Mouse (Mus musculus) hindbrain, embryonic 11.5 days (tissue): ENCODE measurements around the gene Naxd. TPM values are rescaled to one million over a fixed set of nuclear protein-coding genes. Genes with fewer than 3 reads are reported as not detected.

Experiments used
- ATAC-seq: fragments of 200-750 bp; cut with Nextera tagmentation; 2 replicates; pipeline ENCODE4 v1.8.0; 2017; ENCODE audit warnings: mild to moderate bottlenecking, moderate TSS enrichment, moderate library complexity; ENCODE audit not compliant: low FRiP score
- DNase-seq: peaks from one replicate; pipeline ENCODE4 v3.0.0-alpha.2; 2015; ENCODE audit warnings: low spot score
- H3K27ac ChIP-seq: fragments of 300-500 bp; sonication (generic); 2 replicates; pipeline ENCODE4 v1.5.1; 2014; ENCODE audit warnings: mild to moderate bottlenecking, low read depth, low read length
- H3K27me3 ChIP-seq: fragments of 300-500 bp; sonication (generic); 2 replicates; pipeline ENCODE4 v1.6.1; 2014; ENCODE audit warnings: mild to moderate bottlenecking, low read length, moderate library complexity, mixed read lengths; ENCODE audit not compliant: control insufficient read depth, insufficient read depth
- H3K36me3 ChIP-seq: fragments of 300-500 bp; sonication (generic); 2 replicates; pipeline ENCODE4 v1.6.1; 2014; ENCODE audit warnings: mild to moderate bottlenecking, low read length, moderate library complexity, mixed read lengths; ENCODE audit not compliant: control insufficient read depth, insufficient read depth
- H3K4me1 ChIP-seq: fragments of 300-500 bp; sonication (generic); replicated peaks from 2 replicates; pipeline ENCODE4 v1.6.1; 2014; ENCODE audit warnings: low read length, mixed read lengths; ENCODE audit not compliant: control insufficient read depth, insufficient read depth
- H3K4me2 ChIP-seq: fragments of 300-500 bp; sonication (generic); replicated peaks from 2 replicates; pipeline ENCODE4 v1.6.1; 2014; ENCODE audit warnings: mild to moderate bottlenecking, low read depth, low read length
- H3K4me3 ChIP-seq: fragments of 300-500 bp; sonication (generic); 2 replicates; pipeline ENCODE4 v1.5.1; 2014; ENCODE audit warnings: low read depth, low read length
- H3K9ac ChIP-seq: fragments of 300-500 bp; sonication (generic); 2 replicates; pipeline ENCODE4 v1.6.1; 2014; ENCODE audit warnings: low read depth, low read length
- H3K9me3 ChIP-seq: fragments of 300-500 bp; sonication (generic); 2 replicates; pipeline ENCODE4 v1.6.1; 2016; ENCODE audit warnings: low read length; ENCODE audit not compliant: control insufficient read depth
- WGBS: fragments of 180-500 bp; shearing (Covaris S2); extraction: QIAGEN DNeasy Blood & Tissue Kit; methylation state at CpG from one replicate; pipeline ENCODE4 v1.1.7; 2014; 5-methylcytosine and 5-hydroxymethylcytosine counted together
- polyA plus RNA-seq: library from polyadenylated mRNA; unstranded; fragments of >200 nt; fragmentation: Nextera tagmentation; extraction: Ambion mirVana; gene quantifications from 2 replicates; pipeline ENCODE4 v1.2.1, GENCODE M21; 2014

Gene Naxd
- polyA plus RNA-seq, result 105 and 108 TPM in 2 replicates

GRCm38 (mm10) chr8:11497017-11497990 is at the start of gene Naxd:
Gene Naxd (plus strand): TSS chr8:11497506.
- 3% methylated on average over 69 of the region's 73 CpGs for WGBS
- H3K4me2 ChIP-seq, result peak within 1 kb of the TSS; percentile 53
- peak within 1 kb of the TSS; percentile 95 for H3K4me3 ChIP-seq
- H3K9ac ChIP-seq, result peak within 1 kb of the TSS; percentile 85
- H3K9me3 ChIP-seq, result no peaks in the 10 kb centered on the region
- peaks cover 4% of the 10 kb centered on the region for H3K4me1 ChIP-seq
- peak within 1 kb of the TSS; percentile 86 for H3K27ac ChIP-seq
- H3K27me3 ChIP-seq, result no peaks in the 10 kb centered on the region
- no peaks in the 10 kb centered on the region for H3K36me3 ChIP-seq
- DNase-seq, result peak; percentile 94
- peak; percentile 97 for ATAC-seq

DNA sequence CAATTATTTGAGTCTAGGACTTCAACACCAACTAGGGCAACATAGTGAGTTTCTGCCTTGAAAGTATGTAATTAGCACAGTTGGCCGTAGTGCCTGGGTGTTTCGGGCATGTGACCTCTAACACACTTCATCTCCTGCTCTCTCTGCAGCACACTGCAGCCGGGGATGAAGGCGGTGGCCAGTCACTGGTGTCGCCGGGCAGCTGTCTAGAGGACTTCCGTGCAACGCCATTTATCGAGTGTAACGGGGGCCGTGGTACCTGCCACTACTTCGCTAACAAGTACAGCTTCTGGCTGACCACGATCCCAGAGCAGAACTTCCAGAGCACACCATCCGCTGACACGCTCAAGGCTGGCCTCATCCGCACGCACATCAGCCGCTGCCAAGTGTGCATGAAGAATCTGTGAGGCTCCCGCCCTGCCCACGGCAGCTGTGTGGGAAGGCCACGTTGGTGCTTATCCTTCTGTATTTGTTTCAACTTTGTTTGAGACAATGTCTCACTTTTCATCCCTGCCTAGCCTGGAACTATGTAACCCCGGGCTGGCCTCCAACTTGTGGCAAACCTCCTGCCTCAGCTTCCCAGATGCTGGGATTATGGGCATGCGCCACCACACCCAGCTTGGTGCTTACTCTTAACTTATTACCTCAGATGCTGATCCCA is 49.3 kb upstream of the Naxd start:
- H3K4me2 ChIP-seq, result no peak overlapping the region
- no peaks in the 10 kb centered on the region for H3K36me3 ChIP-seq
- no peak overlapping the region for H3K9ac ChIP-seq
- no peak overlapping the region for H3K4me3 ChIP-seq
- DNase-seq (no peak), ATAC-seq (no peak)
- no peaks in the 10 kb centered on the region for H3K9me3 ChIP-seq
- no peak overlapping the region for H3K27ac ChIP-seq
- WGBS, result 92% methylated on average over 23 of the region's 23 CpGs
- no peaks in the 10 kb centered on the region for H3K27me3 ChIP-seq
- H3K4me1 ChIP-seq, result no peaks in the 10 kb centered on the region; the same call in 1 of the 2 replicates

GRCm38 (mm10) chr8:11450184-11451113 is 46.9 kb upstream of the Naxd start:
- H3K27me3 ChIP-seq, result no peaks in the 10 kb centered on the region
- H3K27ac ChIP-seq, result no peak overlapping the region
- H3K36me3 ChIP-seq, result no peaks in the 10 kb centered on the region
- H3K9me3 ChIP-seq, result no peaks in the 10 kb centered on the region
- H3K9ac ChIP-seq, result no peak overlapping the region
- H3K4me3 ChIP-seq, result no peak overlapping the region
- DNase-seq (peak; percentile 41), ATAC-seq (no peak; the same call in 1 of the 2 replicates)
- no peak overlapping the region for H3K4me2 ChIP-seq
- H3K4me1 ChIP-seq, result no peaks in the 10 kb centered on the region; the same call in 1 of the 2 replicates
- 36% methylated on average over 8 of the region's 8 CpGs for WGBS

DNA sequence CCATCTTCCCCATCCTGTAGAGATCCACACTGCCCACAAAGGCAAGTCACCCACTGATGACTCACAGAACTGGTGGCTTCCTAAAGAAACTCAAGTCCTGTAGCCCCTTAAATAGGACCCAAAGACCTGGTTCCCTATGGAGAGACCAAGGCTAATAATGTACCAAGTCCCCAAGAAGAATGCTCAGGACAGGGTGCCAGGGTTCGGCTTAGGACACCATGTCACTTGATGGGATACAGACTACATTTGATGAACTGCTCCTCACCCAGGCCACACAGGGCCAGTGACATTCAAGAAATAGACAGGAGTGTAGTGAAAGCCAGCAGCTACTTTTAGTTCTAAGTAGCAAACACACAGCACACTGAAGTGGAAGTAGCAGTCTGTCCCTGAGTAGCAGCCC is 45.2 kb upstream of the Naxd start:
- 97% methylated on average over 1 of the region's 1 CpGs for WGBS

DNA sequence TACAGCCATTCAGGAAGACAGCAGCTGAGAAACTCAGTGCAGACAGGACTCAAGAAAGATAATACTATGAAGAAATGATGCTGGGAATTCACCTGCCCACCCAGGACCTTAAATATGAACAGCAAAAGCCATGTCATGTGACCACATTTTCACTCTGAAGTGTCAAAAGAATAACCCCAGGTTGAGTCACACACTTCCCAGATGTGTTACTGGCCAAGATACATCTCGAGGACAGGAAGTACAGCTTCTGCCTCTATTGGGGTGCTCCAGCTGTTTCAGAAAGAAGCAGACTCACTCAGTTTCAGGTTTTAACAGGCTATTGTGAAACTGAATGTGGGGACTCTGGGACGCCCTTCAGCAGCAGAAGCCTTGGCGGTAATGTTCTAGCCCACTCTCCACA is 44.7 kb upstream of the Naxd start:
- no peak overlapping the region for H3K4me3 ChIP-seq
- ATAC-seq, result no peak
- no peak overlapping the region for H3K27ac ChIP-seq
- H3K4me2 ChIP-seq, result no peak overlapping the region
- no peak for DNase-seq
- H3K9ac ChIP-seq, result no peak overlapping the region
- no peaks in the 10 kb centered on the region for H3K36me3 ChIP-seq
- H3K27me3 ChIP-seq, result no peaks in the 10 kb centered on the region
- WGBS, result 69% methylated on average over 3 of the region's 3 CpGs
- no peaks in the 10 kb centered on the region for H3K9me3 ChIP-seq
- no peaks in the 10 kb centered on the region; the same call in 1 of the 2 replicates for H3K4me1 ChIP-seq

More for the DNA sequence above, 45.2 kb upstream of the Naxd start:
- H3K4me3 ChIP-seq, result no peak overlapping the region
- no peak overlapping the region for H3K4me2 ChIP-seq
- H3K27me3 ChIP-seq, result no peaks in the 10 kb centered on the region
- H3K36me3 ChIP-seq, result no peaks in the 10 kb centered on the region
- no peak overlapping the region for H3K27ac ChIP-seq
- DNase-seq (no peak), ATAC-seq (no peak)
- no peaks in the 10 kb centered on the region; the same call in 1 of the 2 replicates for H3K4me1 ChIP-seq
- H3K9me3 ChIP-seq, result no peaks in the 10 kb centered on the region
- no peak overlapping the region for H3K9ac ChIP-seq

DNA sequence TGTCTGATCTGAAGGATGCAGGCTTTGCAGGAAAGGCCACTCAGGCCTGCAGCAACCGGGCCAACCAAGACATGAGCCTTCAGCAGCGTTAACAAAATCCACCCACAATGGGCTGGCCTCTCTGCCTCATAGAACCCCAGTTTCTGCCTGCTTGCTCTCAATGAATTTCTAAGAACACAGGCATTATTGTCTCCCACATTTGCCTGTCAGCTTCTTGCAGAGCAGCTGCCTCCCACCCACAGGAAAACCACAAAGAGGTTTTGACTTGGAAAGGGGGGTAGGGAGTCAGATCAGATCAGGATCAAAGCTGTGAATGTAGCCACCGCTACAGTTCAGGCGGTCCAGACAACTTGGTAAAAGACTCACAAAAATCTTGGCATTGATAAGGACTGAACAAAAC is 44.3 kb upstream of the Naxd start:
- DNase-seq, result peak; percentile 27

GRCm38 (mm10) chr8:11454228-11454627 is 43.1 kb upstream of the Naxd start:
- H3K9ac ChIP-seq, result no peak overlapping the region
- no peak overlapping the region for H3K4me3 ChIP-seq
- DNase-seq (no peak), ATAC-seq (no peak)
- H3K27me3 ChIP-seq, result no peaks in the 10 kb centered on the region
- no peaks in the 10 kb centered on the region for H3K9me3 ChIP-seq
- no peak overlapping the region for H3K27ac ChIP-seq
- no peaks in the 10 kb centered on the region for H3K36me3 ChIP-seq
- H3K4me2 ChIP-seq, result no peak overlapping the region
- no peaks in the 10 kb centered on the region; the same call in 1 of the 2 replicates for H3K4me1 ChIP-seq
- WGBS, result 54% methylated on average over 12 of the region's 12 CpGs

More for the DNA sequence above, 44.3 kb upstream of the Naxd start:
- WGBS, result 24% methylated on average over 4 of the region's 4 CpGs
- Histone ChIP-seq H3K9me3 (no peaks in the 10 kb centered on the region), H3K4me2 (no peak overlapping the region), H3K27ac (no peak overlapping the region), H3K4me3 (no peak overlapping the region), H3K9ac (no peak overlapping the region), H3K36me3 (no peaks in the 10 kb centered on the region), H3K27me3 (no peaks in the 10 kb centered on the region), H3K4me1 (no peaks in the 10 kb centered on the region; the same call in 1 of the 2 replicates)
- no peak for ATAC-seq

DNA sequence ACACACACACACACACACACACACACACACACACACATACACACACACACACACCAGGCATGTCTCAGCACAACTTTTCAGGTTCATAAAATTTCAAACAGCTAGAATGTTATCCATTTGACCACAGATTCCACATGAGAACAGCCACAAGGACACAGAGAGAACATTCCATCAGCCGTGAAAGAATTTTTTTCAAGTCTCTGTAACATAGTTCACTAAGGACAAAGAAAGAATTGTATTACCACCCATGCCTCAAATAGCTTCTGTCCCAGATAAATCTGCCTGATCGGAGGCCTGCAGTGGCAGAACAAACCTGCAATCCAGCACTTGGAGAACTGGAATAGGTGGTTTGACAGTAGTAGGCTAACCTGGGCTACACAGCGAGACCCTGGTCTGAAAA is 40.0 kb upstream of the Naxd start:
- Histone ChIP-seq H3K4me1 (no peaks in the 10 kb centered on the region; the same call in 1 of the 2 replicates), H3K27me3 (no peaks in the 10 kb centered on the region), H3K9ac (no peak overlapping the region), H3K4me3 (no peak overlapping the region), H3K9me3 (no peaks in the 10 kb centered on the region), H3K36me3 (no peaks in the 10 kb centered on the region), H3K27ac (no peak overlapping the region), H3K4me2 (no peak overlapping the region)
- ATAC-seq, result no peak
- WGBS, result 67% methylated on average over 3 of the region's 3 CpGs
- DNase-seq, result no peak
